Mouse (Mus musculus) small intestine, adult 2 months (tissue): ENCODE results near the gene Slc25a20.

ENCODE experiments used
- CTCF ChIP-seq: fragments of 200-500 bp; IDR thresholded peaks from 2 replicates; pipeline ENCODE4 v1.5.1; 2012; ENCODE audit warnings: low read depth, mild to moderate bottlenecking, control low read depth, inconsistent platforms, low read length, moderate library complexity, mixed read lengths; ENCODE audit not compliant: insufficient replicate concordance, insufficient read length; ENCODE audit errors: extremely low read depth
- POLR2A ChIP-seq: fragments of 200-500 bp; IDR thresholded peaks from 2 replicates; pipeline ENCODE4 v1.6.1; 2012; ENCODE audit warnings: low read depth, mild to moderate bottlenecking, control low read depth, inconsistent platforms, low read length, moderate library complexity

- TF ChIP-seq POLR2A (no peak), CTCF (no peak)
These were observed 28.1 kb downstream of the Slc25a20 start for GRCm38 (mm10) chr9:108689993-108690392.
